Mouse (Mus musculus): Measurements from ENCODE around the gene Tomm40. TPM values are rescaled to one million over a fixed set of nuclear protein-coding genes. Genes with fewer than 3 reads are reported as not detected.
"Not testable (repeated sequence)": the region's sequence is repeated elsewhere in the genome, so short reads cannot be mapped to it uniquely, and the experiment has no call there.

Tomm40 gene
- polyA plus RNA-seq, 1 experiment from 2014 or later = 211 TPM

- Histone ChIP-seq H3K27me3 (ENCODE audit: insufficient read depth, poor library complexity, severe bottlenecking) (no peaks in the 10 kb centered on the region), H3K27ac (no peak overlapping the region), H3K4me1 (replicated peaks) (peaks cover 18% of the 10 kb centered on the region), H3K9me3 (no peaks in the 10 kb centered on the region), H3K36me3 (no peaks in the 10 kb centered on the region), H3K4me3 (no peak overlapping the region)
- WGBS = 90% methylated on average over 10 of the region's 10 CpGs
- no peak for DNase-seq (ENCODE audit: low spot score)
These were observed 27.1 kb downstream of the Tomm40 start for GRCm38 (mm10) chr7:19688101-19688500.

GRCm38 (mm10) chr7:19686927-19687583 is 28.2 kb downstream of the Tomm40 start:
- not testable (repeated sequence) for DNase-seq (ENCODE audit: low spot score); H3K4me3 ChIP-seq; H3K36me3 ChIP-seq; H3K9me3 ChIP-seq; H3K4me1 ChIP-seq (replicated peaks); H3K27me3 ChIP-seq (ENCODE audit: insufficient read depth, poor library complexity, severe bottlenecking); H3K27ac ChIP-seq
- WGBS = 75% methylated on average over 8 of the region's 8 CpGs

- no peaks in the 10 kb centered on the region for H3K9me3 ChIP-seq
- no peaks in the 10 kb centered on the region for H3K27me3 ChIP-seq (ENCODE audit: insufficient read depth, poor library complexity, severe bottlenecking)
- no peak overlapping the region for H3K4me3 ChIP-seq
- H3K4me1 ChIP-seq (replicated peaks) = peaks cover 2% of the 10 kb centered on the region; the same call in 1 of the 2 replicates
- no peaks in the 10 kb centered on the region for H3K36me3 ChIP-seq
- no peak overlapping the region for H3K27ac ChIP-seq
- 90% methylated on average over 6 of the region's 6 CpGs for WGBS
- DNase-seq (ENCODE audit: low spot score) = no peak
These were observed 28.7 kb downstream of the Tomm40 start for GRCm38 (mm10) chr7:19686521-19686920.

GRCm38 (mm10) chr7:19685374-19685773 is 29.9 kb downstream of the Tomm40 start:
- 69% methylated on average over 4 of the region's 4 CpGs for WGBS
- no peak for DNase-seq (ENCODE audit: low spot score)

GRCm38 (mm10) chr7:19683771-19684201 is 31.5 kb downstream of the Tomm40 start:
- WGBS = 80% methylated on average over 6 of the region's 6 CpGs
- no peak for DNase-seq (ENCODE audit: low spot score)
- no peaks in the 10 kb centered on the region for H3K36me3 ChIP-seq
- no peak overlapping the region for H3K27ac ChIP-seq
- H3K27me3 ChIP-seq (ENCODE audit: insufficient read depth, poor library complexity, severe bottlenecking) = no peaks in the 10 kb centered on the region
- H3K4me3 ChIP-seq = no peak overlapping the region
- H3K4me1 ChIP-seq (replicated peaks) = no peaks in the 10 kb centered on the region
- no peaks in the 10 kb centered on the region for H3K9me3 ChIP-seq

More at GRCm38 (mm10) chr7:19685374-19685773, 29.9 kb downstream of the Tomm40 start:
- H3K27me3 ChIP-seq (ENCODE audit: insufficient read depth, poor library complexity, severe bottlenecking) = no peaks in the 10 kb centered on the region
- no peak overlapping the region for H3K4me3 ChIP-seq
- H3K27ac ChIP-seq = no peak overlapping the region
- H3K4me1 ChIP-seq (replicated peaks) = no peaks in the 10 kb centered on the region
- no peaks in the 10 kb centered on the region for H3K36me3 ChIP-seq
- H3K9me3 ChIP-seq = no peaks in the 10 kb centered on the region

GRCm38 (mm10) chr7:19682979-19683378 is 32.3 kb downstream of the Tomm40 start:
- DNase-seq (ENCODE audit: low spot score) = no peak
- Histone ChIP-seq H3K27me3 (ENCODE audit: insufficient read depth, poor library complexity, severe bottlenecking) (no peaks in the 10 kb centered on the region), H3K36me3 (no peaks in the 10 kb centered on the region), H3K27ac (no peak overlapping the region), H3K4me1 (replicated peaks) (no peaks in the 10 kb centered on the region), H3K9me3 (no peaks in the 10 kb centered on the region), H3K4me3 (no peak overlapping the region)
- WGBS = 85% methylated on average over 3 of the region's 3 CpGs

- 64% methylated on average over 8 of the region's 8 CpGs for WGBS
These were observed 34.0 kb downstream of the Tomm40 start, which contains the start of the genes Gm44805 and Apoc4 for GRCm38 (mm10) chr7:19681202-19681694. Gene Gm44805 (minus strand): TSS chr7:19681423. Gene Apoc4 (minus strand): TSS chr7:19681479.

GRCm38 (mm10) chr7:19680702-19681101 is 34.5 kb downstream of the Tomm40 start:
- Histone ChIP-seq H3K27me3 (ENCODE audit: insufficient read depth, poor library complexity, severe bottlenecking) (no peaks in the 10 kb centered on the region), H3K4me3 (no peak overlapping the region), H3K36me3 (no peaks in the 10 kb centered on the region), H3K27ac (no peak overlapping the region), H3K4me1 (replicated peaks) (no peaks in the 10 kb centered on the region), H3K9me3 (no peaks in the 10 kb centered on the region)
- no peak for DNase-seq (ENCODE audit: low spot score)
- WGBS = 85% methylated on average over 2 of the region's 2 CpGs

More at GRCm38 (mm10) chr7:19681202-19681694, 34.0 kb downstream of the Tomm40 start, which contains the start of the genes Gm44805 and Apoc4:
- H3K4me3 ChIP-seq = no peak within 1 kb of the TSS
- H3K27me3 ChIP-seq (ENCODE audit: insufficient read depth, poor library complexity, severe bottlenecking) = no peaks in the 10 kb centered on the region
- H3K27ac ChIP-seq = no peak within 1 kb of the TSS
- DNase-seq (ENCODE audit: low spot score) = no peak
- no peaks in the 10 kb centered on the region for H3K4me1 ChIP-seq (replicated peaks)
- no peaks in the 10 kb centered on the region for H3K9me3 ChIP-seq
- no peaks in the 10 kb centered on the region for H3K36me3 ChIP-seq

GRCm38 (mm10) chr7:19678901-19679300 is 36.3 kb downstream of the Tomm40 start:
- no peak overlapping the region for H3K4me3 ChIP-seq
- no peak overlapping the region for H3K27ac ChIP-seq
- DNase-seq (ENCODE audit: low spot score) = no peak
- 91% methylated on average over 3 of the region's 3 CpGs for WGBS
- no peaks in the 10 kb centered on the region for H3K36me3 ChIP-seq
- H3K9me3 ChIP-seq = no peaks in the 10 kb centered on the region
- H3K27me3 ChIP-seq (ENCODE audit: insufficient read depth, poor library complexity, severe bottlenecking) = no peaks in the 10 kb centered on the region
- no peaks in the 10 kb centered on the region for H3K4me1 ChIP-seq (replicated peaks)

GRCm38 (mm10) chr7:19677872-19678271 is 37.4 kb downstream of the Tomm40 start, which contains the start of gene Apoc2:
Gene Apoc2 (minus strand): TSS chr7:19677941.
- Histone ChIP-seq H3K4me1 (replicated peaks) (no peaks in the 10 kb centered on the region), H3K27me3 (ENCODE audit: insufficient read depth, poor library complexity, severe bottlenecking) (no peaks in the 10 kb centered on the region), H3K36me3 (no peaks in the 10 kb centered on the region), H3K9me3 (no peaks in the 10 kb centered on the region), H3K4me3 (no peak within 1 kb of the TSS), H3K27ac (no peak within 1 kb of the TSS)
- DNase-seq (ENCODE audit: low spot score) = no peak
- WGBS = 75% methylated on average over 8 of the region's 8 CpGs

GRCm38 (mm10) chr7:19676662-19677061 is 38.6 kb downstream of the Tomm40 start:
- no peak for DNase-seq (ENCODE audit: low spot score)
- WGBS = 82% methylated on average over 1 of the region's 1 CpGs
- no peak overlapping the region for H3K27ac ChIP-seq
- no peak overlapping the region for H3K4me3 ChIP-seq
- H3K36me3 ChIP-seq = no peaks in the 10 kb centered on the region
- H3K27me3 ChIP-seq (ENCODE audit: insufficient read depth, poor library complexity, severe bottlenecking) = no peaks in the 10 kb centered on the region
- H3K4me1 ChIP-seq (replicated peaks) = no peaks in the 10 kb centered on the region
- no peaks in the 10 kb centered on the region for H3K9me3 ChIP-seq

- WGBS = 81% methylated on average over 10 of the region's 10 CpGs
- Histone ChIP-seq H3K27me3 (ENCODE audit: insufficient read depth, poor library complexity, severe bottlenecking) (no peaks in the 10 kb centered on the region), H3K9me3 (no peaks in the 10 kb centered on the region), H3K27ac (no peak overlapping the region), H3K36me3 (no peaks in the 10 kb centered on the region), H3K4me3 (no peak overlapping the region), H3K4me1 (replicated peaks) (no peaks in the 10 kb centered on the region)
- no peak for DNase-seq (ENCODE audit: low spot score)
These were observed 39.4 kb downstream of the Tomm40 start for GRCm38 (mm10) chr7:19675824-19676223.

GRCm38 (mm10) chr7:19673083-19673699 is 42.0 kb downstream of the Tomm40 start:
- H3K4me3 ChIP-seq = no peak overlapping the region
- H3K4me1 ChIP-seq (replicated peaks) = peaks cover 6% of the 10 kb centered on the region
- 73% methylated on average over 14 of the region's 14 CpGs for WGBS
- no peaks in the 10 kb centered on the region for H3K36me3 ChIP-seq
- no peaks in the 10 kb centered on the region for H3K9me3 ChIP-seq
- H3K27ac ChIP-seq = no peak overlapping the region
- DNase-seq (ENCODE audit: low spot score) = no peak
- no peaks in the 10 kb centered on the region for H3K27me3 ChIP-seq (ENCODE audit: insufficient read depth, poor library complexity, severe bottlenecking)

All from hindbrain, embryonic 10.5 days (tissue).